Mouse (Mus musculus) embryonic facial prominence, embryonic 11.5 days (tissue): ENCODE measurements at regions not wholly inside any gene's neighbourhood (a gene's known extent, or its start where the extent isn't known, plus 50 kb on each side); places are given as distances from the start of the nearest gene placed in this dataset.

Experiments used
- ATAC-seq: fragments of 200-750 bp; cut with Nextera tagmentation; replicated peaks from 2 replicates; pipeline ENCODE4 v1.8.0; 2017; ENCODE audit warnings: low read depth; ENCODE audit not compliant: insufficient number of reproducible peaks, low FRiP score, low TSS enrichment
- DNase-seq: peaks from one replicate; pipeline ENCODE4 v3.0.0-alpha.2; 2015; ENCODE audit warnings: low spot score
- H3K27ac ChIP-seq: fragments of 300-500 bp; sonication (generic); replicated peaks from 2 replicates; pipeline ENCODE4 v1.5.1; 2014; ENCODE audit warnings: mild to moderate bottlenecking, low read depth, low read length, control low read depth
- H3K27me3 ChIP-seq: fragments of 300-500 bp; sonication (generic); 2 replicates; pipeline ENCODE4 v1.6.1; 2014; ENCODE audit warnings: mild to moderate bottlenecking, low read length, moderate library complexity, mixed read lengths; ENCODE audit not compliant: control insufficient read depth, insufficient read depth
- H3K36me3 ChIP-seq: fragments of 300-500 bp; sonication (generic); replicated peaks from 2 replicates; pipeline ENCODE4 v1.6.1; 2014; ENCODE audit warnings: low read depth, mild to moderate bottlenecking, low read length, moderate library complexity, mixed read lengths; ENCODE audit not compliant: control insufficient read depth, insufficient read depth
- H3K4me1 ChIP-seq: fragments of 300-500 bp; sonication (generic); 2 replicates; pipeline ENCODE4 v1.6.1; 2014; ENCODE audit warnings: low read length, mixed read lengths; ENCODE audit not compliant: control insufficient read depth, insufficient read depth
- H3K4me2 ChIP-seq: fragments of 300-500 bp; sonication (generic); 2 replicates; pipeline ENCODE4 v1.6.1; 2014; ENCODE audit warnings: low read depth, mild to moderate bottlenecking, control low read depth, low read length, moderate library complexity
- H3K4me3 ChIP-seq: fragments of 300-500 bp; sonication (generic); 2 replicates; pipeline ENCODE4 v1.5.1; 2014; ENCODE audit warnings: low read depth, low read length, control low read depth
- H3K9ac ChIP-seq: fragments of 300-500 bp; sonication (generic); replicated peaks from 2 replicates; pipeline ENCODE4 v1.6.1; 2014; ENCODE audit warnings: mild to moderate bottlenecking, control low read depth, low read length
- H3K9me3 ChIP-seq: fragments of 300-500 bp; sonication (generic); replicated peaks from 2 replicates; pipeline ENCODE4 v1.6.1; 2016; ENCODE audit warnings: mild to moderate bottlenecking, low read length, inconsistent platforms, mixed read lengths; ENCODE audit not compliant: control insufficient read depth
- WGBS: fragments of 180-500 bp; shearing (Covaris S2); extraction: QIAGEN DNeasy Blood & Tissue Kit; methylation state at CpG from one replicate; pipeline ENCODE4 v1.1.7; 2014; 5-methylcytosine and 5-hydroxymethylcytosine counted together

DNA sequence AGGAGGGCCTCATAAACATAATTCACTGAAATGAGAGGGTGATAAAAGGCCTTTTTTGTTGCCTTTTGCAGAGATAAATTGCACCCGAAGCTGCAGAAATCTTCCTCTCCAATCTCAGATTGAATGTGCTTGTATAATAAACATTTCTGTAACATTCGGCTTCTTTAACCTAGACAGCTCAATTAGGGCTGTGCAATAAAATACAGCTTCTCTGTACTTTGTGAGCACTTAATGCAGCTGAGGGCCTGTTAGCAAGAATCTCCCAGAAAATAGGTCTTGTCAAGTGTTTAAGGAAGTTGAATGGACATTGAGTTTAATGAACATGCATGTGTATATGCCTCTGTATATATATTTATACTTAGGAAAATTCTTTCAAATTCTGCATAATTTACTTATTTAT, 217.8 kb downstream of the D3Ertd751e start:
- Histone ChIP-seq H3K9ac (no peak overlapping the region), H3K4me1 (no peaks in the 10 kb centered on the region), H3K27ac (no peak overlapping the region), H3K27me3 (no peaks in the 10 kb centered on the region), H3K4me3 (no peak overlapping the region), H3K9me3 (no peaks in the 10 kb centered on the region), H3K4me2 (no peak overlapping the region), H3K36me3 (no peaks in the 10 kb centered on the region)
- DNase-seq (no peak), ATAC-seq (no peak)
- WGBS, result 74% methylated on average over 2 of the region's 2 CpGs

DNA sequence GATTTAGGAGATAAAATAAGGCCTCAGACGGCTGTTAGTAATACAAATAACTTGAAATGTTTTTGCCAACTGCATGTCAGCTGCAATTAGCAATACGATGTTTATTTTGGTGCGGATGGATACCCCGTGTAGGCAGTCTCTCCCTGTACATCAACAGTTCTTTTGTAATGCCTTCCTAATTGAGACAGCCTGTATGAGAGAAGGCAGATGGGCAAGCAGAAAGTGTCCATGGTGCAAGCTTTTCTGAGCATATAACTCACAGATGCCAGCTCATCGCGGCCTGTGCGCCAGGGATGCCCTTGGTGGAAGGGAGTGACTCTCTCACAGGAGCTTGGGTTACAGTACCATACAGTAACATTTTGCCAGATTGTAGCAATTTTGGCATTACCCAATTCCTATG, 220.5 kb downstream of the D3Ertd751e start:
- Histone ChIP-seq H3K27me3 (no peaks in the 10 kb centered on the region), H3K4me2 (no peak overlapping the region), H3K27ac (no peak overlapping the region), H3K4me1 (no peaks in the 10 kb centered on the region), H3K36me3 (no peaks in the 10 kb centered on the region), H3K4me3 (no peak overlapping the region), H3K9ac (no peak overlapping the region), H3K9me3 (no peaks in the 10 kb centered on the region)
- no peak for DNase-seq
- 64% methylated on average over 7 of the region's 7 CpGs for WGBS
- no peak for ATAC-seq

DNA sequence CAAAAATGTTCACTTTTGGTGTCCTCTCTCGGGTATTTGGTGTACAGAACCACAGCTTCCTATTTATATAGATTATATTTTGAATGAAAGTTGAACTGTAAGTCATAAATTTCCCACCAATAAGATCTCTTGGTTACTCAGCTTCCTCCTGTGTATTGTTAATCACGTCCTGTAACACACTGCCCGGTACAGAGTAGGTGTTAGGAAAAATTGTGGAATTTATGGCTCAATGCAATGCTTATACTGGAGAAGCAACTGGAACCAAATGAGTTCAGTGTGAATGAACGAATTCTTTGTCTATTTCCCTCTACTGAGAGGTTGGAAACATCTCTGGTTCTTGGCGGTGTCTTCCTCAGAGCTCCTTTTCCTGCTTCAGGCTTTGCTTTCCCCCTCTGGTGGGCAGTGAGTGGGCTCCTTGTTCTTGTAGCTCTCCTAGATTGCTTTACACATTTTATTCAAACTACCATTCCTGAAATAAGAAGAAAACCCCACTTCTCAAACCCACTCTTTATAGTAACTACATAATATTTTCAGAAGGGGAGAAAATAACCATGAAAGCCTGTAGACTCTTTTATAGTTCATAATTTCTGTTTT, 264.4 kb downstream of the D3Ertd751e start:
- ATAC-seq (no peak), DNase-seq (no peak)
- no peaks in the 10 kb centered on the region for H3K4me1 ChIP-seq
- H3K4me2 ChIP-seq, result no peak overlapping the region
- H3K27me3 ChIP-seq, result no peaks in the 10 kb centered on the region
- no peaks in the 10 kb centered on the region for H3K36me3 ChIP-seq
- H3K4me3 ChIP-seq, result no peak overlapping the region
- H3K9ac ChIP-seq, result no peak overlapping the region
- no peaks in the 10 kb centered on the region for H3K9me3 ChIP-seq
- H3K27ac ChIP-seq, result no peak overlapping the region
- 68% methylated on average over 5 of the region's 5 CpGs for WGBS

DNA sequence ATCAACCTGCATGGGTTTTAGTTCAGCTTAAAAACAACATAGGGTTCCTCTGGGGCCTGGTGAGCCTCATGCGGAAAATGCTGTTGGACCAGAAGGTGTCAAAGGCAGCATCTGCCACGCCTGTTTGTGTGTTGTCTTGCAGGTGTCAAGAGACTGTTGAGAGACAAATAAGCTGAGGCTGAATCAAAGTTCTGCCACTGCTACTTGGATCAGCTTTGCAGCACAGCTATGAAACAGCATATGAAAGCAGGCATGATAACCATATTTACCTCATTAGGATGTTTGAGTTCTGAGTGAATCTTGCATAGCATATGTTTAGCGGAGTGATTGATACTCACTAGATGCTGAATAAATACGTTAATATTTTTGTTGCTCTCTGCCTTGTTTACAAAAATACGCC, 280.8 kb downstream of the D3Ertd751e start:
- no peaks in the 10 kb centered on the region for H3K9me3 ChIP-seq
- no peaks in the 10 kb centered on the region for H3K36me3 ChIP-seq
- H3K27ac ChIP-seq, result no peak overlapping the region
- no peak for ATAC-seq
- no peaks in the 10 kb centered on the region for H3K4me1 ChIP-seq
- H3K4me3 ChIP-seq, result no peak overlapping the region
- 87% methylated on average over 5 of the region's 5 CpGs for WGBS
- no peak for DNase-seq
- no peak overlapping the region for H3K9ac ChIP-seq
- no peaks in the 10 kb centered on the region for H3K27me3 ChIP-seq
- no peak overlapping the region for H3K4me2 ChIP-seq

DNA sequence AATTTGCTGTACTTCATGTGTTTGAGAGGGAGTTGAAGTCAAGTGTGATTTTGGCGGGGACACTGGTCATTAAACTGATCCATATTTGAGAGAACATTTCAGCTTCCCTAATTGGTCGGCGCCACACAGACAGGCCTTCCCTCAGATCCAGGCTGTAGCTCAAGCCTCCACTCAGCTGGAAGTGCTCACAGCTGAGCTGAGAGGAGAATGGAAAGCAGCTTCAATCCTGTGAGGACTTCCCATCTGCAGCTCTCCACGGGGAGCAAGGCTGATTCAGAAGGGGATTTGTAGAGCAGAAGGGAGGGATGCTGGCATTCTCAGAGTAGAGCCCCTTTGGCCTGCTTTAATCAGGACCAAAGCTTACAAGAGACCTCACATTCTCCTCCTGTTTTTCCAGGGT, 297.2 kb downstream of the D3Ertd751e start:
- WGBS, result 31% methylated on average over 4 of the region's 4 CpGs
- Histone ChIP-seq H3K9me3 (no peaks in the 10 kb centered on the region), H3K36me3 (no peaks in the 10 kb centered on the region), H3K4me1 (no peaks in the 10 kb centered on the region), H3K27me3 (no peaks in the 10 kb centered on the region), H3K27ac (no peak overlapping the region), H3K9ac (no peak overlapping the region), H3K4me3 (no peak overlapping the region), H3K4me2 (no peak overlapping the region)
- ATAC-seq, result no peak
- peak; percentile 4 for DNase-seq

DNA sequence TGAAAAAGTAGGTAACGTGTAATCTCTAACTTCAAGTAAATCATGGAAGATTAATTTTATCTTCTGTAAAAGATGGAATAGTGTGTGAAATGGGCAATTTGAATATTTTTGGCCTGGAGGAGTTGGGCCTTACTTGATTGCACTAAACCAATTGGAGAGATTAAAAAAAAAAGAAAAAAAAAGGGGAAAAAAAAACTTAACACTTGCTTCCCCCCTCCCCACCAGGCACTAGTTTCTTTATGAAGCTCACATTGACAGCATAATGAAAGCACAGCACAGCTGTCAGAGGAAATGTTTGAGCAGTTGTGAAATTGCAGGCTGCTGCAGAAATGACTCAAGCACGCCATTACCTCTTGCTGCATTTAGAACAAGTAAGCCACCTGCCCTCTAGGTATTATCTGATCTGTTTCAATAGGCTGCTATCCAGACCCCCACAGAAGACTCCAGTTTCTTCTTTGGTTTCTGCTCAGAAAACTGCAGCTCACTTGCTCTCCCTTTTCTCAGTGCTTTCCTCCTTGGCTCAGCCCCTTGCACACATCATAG, 297.9 kb downstream of the D3Ertd751e start:
- H3K4me3 ChIP-seq, result no peak overlapping the region
- H3K9ac ChIP-seq, result no peak overlapping the region
- DNase-seq (no peak), ATAC-seq (no peak)
- no peak overlapping the region for H3K27ac ChIP-seq
- no peaks in the 10 kb centered on the region for H3K36me3 ChIP-seq
- H3K27me3 ChIP-seq, result no peaks in the 10 kb centered on the region
- H3K9me3 ChIP-seq, result no peaks in the 10 kb centered on the region
- no peak overlapping the region for H3K4me2 ChIP-seq
- H3K4me1 ChIP-seq, result no peaks in the 10 kb centered on the region
- 73% methylated on average over 2 of the region's 2 CpGs for WGBS

DNA sequence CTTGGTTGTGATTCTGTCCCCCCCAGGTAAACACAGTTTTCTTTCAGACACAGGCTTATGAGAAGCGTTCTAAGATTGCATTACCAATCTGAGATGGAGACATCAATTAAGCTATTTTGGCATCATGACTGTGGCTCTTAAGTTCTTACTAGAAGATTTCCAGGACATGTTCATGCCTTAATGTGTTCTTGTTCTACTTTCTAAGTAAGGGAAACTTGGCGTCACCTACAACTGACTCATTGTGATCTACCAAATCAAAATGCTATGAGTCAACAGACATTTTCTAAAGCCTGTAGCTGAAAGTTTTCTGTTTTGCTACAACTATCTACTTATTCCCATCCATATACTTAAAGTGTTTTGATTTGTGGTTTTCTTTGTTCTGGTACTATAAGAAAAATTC, 298.5 kb downstream of the D3Ertd751e start:
- H3K9me3 ChIP-seq, result no peaks in the 10 kb centered on the region
- no peak overlapping the region for H3K9ac ChIP-seq
- H3K27ac ChIP-seq, result no peak overlapping the region
- no peak overlapping the region for H3K4me2 ChIP-seq
- no peaks in the 10 kb centered on the region for H3K36me3 ChIP-seq
- H3K4me3 ChIP-seq, result no peak overlapping the region
- ATAC-seq (no peak), DNase-seq (no peak)
- no peaks in the 10 kb centered on the region for H3K27me3 ChIP-seq
- WGBS, result 89% methylated on average over 2 of the region's 2 CpGs
- no peaks in the 10 kb centered on the region for H3K4me1 ChIP-seq

DNA sequence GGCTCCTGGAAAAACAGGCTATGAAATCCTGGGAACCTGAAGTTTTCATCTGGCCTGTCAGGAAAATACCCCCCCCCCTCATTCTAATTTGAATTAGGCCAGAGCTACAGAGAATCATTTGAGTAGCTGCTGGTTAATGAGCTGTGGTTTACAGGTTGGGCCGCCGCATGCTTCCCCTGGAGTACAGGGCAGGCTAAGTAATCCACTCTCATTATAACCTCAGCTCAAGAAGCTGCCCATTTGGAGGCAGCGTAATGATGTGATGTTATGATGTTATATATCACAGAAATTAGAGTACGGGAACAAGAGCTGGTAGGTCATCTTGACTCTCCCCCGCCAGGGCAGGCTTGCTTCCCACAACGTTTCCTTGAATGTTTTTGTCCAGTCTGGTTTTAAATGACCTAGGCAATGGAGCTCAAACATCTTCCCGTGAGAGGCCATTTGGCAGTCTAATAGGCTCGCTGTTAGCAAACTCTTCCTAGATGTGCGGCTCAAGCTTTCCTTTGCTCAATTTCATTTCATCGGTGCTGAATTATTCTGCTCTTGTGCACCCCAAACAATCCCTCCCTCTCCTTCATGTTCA, 315.0 kb downstream of the D3Ertd751e start:
- WGBS, result 88% methylated on average over 10 of the region's 10 CpGs
- Histone ChIP-seq H3K27me3 (no peaks in the 10 kb centered on the region), H3K9me3 (no peaks in the 10 kb centered on the region), H3K27ac (no peak overlapping the region), H3K36me3 (no peaks in the 10 kb centered on the region), H3K9ac (no peak overlapping the region), H3K4me3 (no peak overlapping the region), H3K4me2 (no peak overlapping the region), H3K4me1 (no peaks in the 10 kb centered on the region)
- no peak for ATAC-seq
- DNase-seq, result no peak
